Mouse (Mus musculus) bone marrow macrophage, adult 2 months (primary cell): ENCODE results near the gene Golga2.

Source experiments
- CTCF ChIP-seq: IDR thresholded peaks from 2 replicates; pipeline ENCODE4 v1.5.1; 2012; ENCODE audit warnings: low read depth, mild to moderate bottlenecking, low read length, moderate library complexity
- POLR2A ChIP-seq: IDR thresholded peaks from 2 replicates; pipeline ENCODE4 v1.6.1; 2012; ENCODE audit warnings: mild to moderate bottlenecking, low read depth, low read length, borderline replicate concordance

- TF ChIP-seq CTCF (peak; percentile 56), POLR2A (no peak)
Measured at GRCm38 (mm10) chr2:32282727-32283126, 4.5 kb upstream of the Golga2 start.
